Mouse (Mus musculus) hindbrain, embryonic 12.5 days (tissue): ENCODE measurements around the gene Thnsl2. TPM values are rescaled to one million over a fixed set of nuclear protein-coding genes. Genes with fewer than 3 reads are reported as not detected.

Source experiments
- ATAC-seq: fragments of 200-750 bp; cut with Nextera tagmentation; 2 replicates; pipeline ENCODE4 v1.8.0; 2017; ENCODE audit warnings: moderate TSS enrichment; ENCODE audit not compliant: low FRiP score
- H3K27ac ChIP-seq: fragments of 300-500 bp; sonication (generic); 2 replicates; pipeline ENCODE4 v1.5.1; 2016; ENCODE audit warnings: mild to moderate bottlenecking
- H3K27me3 ChIP-seq: fragments of 300-500 bp; sonication (generic); 2 replicates; pipeline ENCODE4 v1.6.1; 2016; ENCODE audit warnings: mild to moderate bottlenecking
- H3K36me3 ChIP-seq: fragments of 300-500 bp; sonication (generic); 2 replicates; pipeline ENCODE4 v1.6.1; 2016; ENCODE audit warnings: mild to moderate bottlenecking
- H3K4me1 ChIP-seq: fragments of 300-500 bp; sonication (generic); 2 replicates; pipeline ENCODE4 v1.6.1; 2016
- H3K4me2 ChIP-seq: fragments of 300-500 bp; sonication (generic); replicated peaks from 2 replicates; pipeline ENCODE4 v1.6.1; 2016; ENCODE audit warnings: mild to moderate bottlenecking
- H3K4me3 ChIP-seq: fragments of 300-500 bp; sonication (generic); 2 replicates; pipeline ENCODE4 v1.5.1; 2016; ENCODE audit warnings: mild to moderate bottlenecking
- H3K9ac ChIP-seq: fragments of 300-500 bp; sonication (generic); 2 replicates; pipeline ENCODE4 v1.6.1; 2016; ENCODE audit warnings: mild to moderate bottlenecking, moderate library complexity
- H3K9me3 ChIP-seq: fragments of 300-500 bp; sonication (generic); replicated peaks from 2 replicates; pipeline ENCODE4 v1.6.1; 2016; ENCODE audit warnings: mild to moderate bottlenecking
- WGBS: fragments of 180-500 bp; shearing (Covaris S2); methylation state at CpG from one replicate; pipeline ENCODE4 v1.1.7; 2016; 5-methylcytosine and 5-hydroxymethylcytosine counted together
- polyA plus RNA-seq: library from polyadenylated mRNA; unstranded; fragments of >200 nt; fragmentation: Nextera tagmentation; extraction: Ambion mirVana; gene quantifications from 2 replicates; pipeline ENCODE4 v1.2.1, GENCODE M21; 2016

Gene Thnsl2
- polyA plus RNA-seq, result 5.3 and 5.4 TPM in 2 replicates

DNA sequence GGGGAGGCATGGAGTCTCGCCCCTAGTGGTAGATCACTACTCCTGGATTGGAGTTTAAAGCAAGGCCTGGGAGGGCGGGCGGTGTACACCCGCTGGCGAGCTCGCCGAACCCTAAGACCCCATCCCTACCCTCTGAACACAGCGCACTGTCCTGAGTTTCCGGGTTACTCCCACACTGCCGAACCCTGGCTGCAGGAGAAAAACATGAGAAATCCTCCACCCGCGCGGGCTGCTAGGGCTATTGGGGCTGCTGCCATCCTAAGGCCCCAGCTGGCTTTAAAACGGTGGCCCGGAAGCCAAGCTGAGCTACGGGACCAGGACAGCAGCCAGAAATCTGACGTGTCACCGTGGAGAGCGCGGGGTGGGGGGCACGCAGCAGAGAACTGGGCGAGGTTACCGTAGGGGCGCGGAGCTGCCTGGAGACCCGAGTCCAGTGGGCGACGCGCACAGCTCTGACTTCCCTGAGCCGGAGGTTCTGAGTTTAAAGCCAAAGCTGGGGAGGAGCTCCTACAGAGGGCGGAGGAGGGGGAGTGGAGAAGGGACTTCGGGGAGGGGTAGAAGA is at the start of gene Thnsl2:
Gene Thnsl2 (minus strand): TSS at position 546 of the 562 bp plus-strand sequence.
- under 1% methylated on average over 32 of the region's 32 CpGs for WGBS

DNA sequence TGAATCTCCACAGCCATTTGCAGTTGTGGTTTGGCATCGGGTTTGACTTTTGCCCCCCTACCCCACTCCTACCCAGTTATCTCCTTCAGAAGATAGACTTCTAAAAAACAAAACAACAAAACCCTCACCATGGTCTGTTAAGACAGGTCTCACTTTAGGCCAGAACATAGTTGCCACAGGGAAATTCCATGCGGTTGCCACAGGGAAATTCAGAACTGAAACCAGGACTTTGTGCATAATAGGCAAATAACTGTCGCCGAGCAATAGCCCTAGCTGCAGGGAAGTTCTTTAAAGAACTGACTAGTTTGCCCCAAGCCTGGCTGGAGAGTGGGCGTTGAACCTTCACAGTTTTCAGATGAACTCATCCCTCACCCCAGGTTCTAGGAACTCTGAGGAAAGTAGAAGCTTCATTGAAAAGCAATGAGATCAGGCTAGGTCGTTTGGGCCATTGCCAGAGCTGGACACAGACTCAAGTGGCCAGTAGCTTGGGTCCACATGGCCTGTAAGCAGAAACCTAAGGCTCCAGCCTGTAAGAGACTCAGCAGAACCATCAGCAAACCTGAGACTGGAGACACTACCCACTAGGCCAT is 49.0 kb upstream of the Thnsl2 start:
- H3K36me3 ChIP-seq, result no peaks in the 10 kb centered on the region
- H3K9ac ChIP-seq, result no peak overlapping the region
- no peak overlapping the region for H3K4me3 ChIP-seq
- H3K27ac ChIP-seq, result no peak overlapping the region
- no peaks in the 10 kb centered on the region for H3K4me1 ChIP-seq
- no peaks in the 10 kb centered on the region for H3K9me3 ChIP-seq
- H3K4me2 ChIP-seq, result no peak overlapping the region
- no peaks in the 10 kb centered on the region for H3K27me3 ChIP-seq
- 75% methylated on average over 6 of the region's 6 CpGs for WGBS
- no peak for ATAC-seq

More for the DNA sequence above, at the start of gene Thnsl2:
- ATAC-seq, result peak; percentile 90
- 0 out of 2 replicates have a peak, but pooled peaks cover 3% of the 10 kb centered on the region for H3K4me1 ChIP-seq
- H3K27ac ChIP-seq, result peak within 1 kb of the TSS; percentile 60
- H3K4me3 ChIP-seq, result peak within 1 kb of the TSS; percentile 62
- peaks cover 3% of the 10 kb centered on the region; the same call in 1 of the 2 replicates for H3K9me3 ChIP-seq
- H3K36me3 ChIP-seq, result no peaks in the 10 kb centered on the region
- peaks cover 3% of the 10 kb centered on the region; the same call in 1 of the 2 replicates for H3K27me3 ChIP-seq
- H3K9ac ChIP-seq, result peak within 1 kb of the TSS; percentile 73
- H3K4me2 ChIP-seq, result peak within 1 kb of the TSS; percentile 84

DNA sequence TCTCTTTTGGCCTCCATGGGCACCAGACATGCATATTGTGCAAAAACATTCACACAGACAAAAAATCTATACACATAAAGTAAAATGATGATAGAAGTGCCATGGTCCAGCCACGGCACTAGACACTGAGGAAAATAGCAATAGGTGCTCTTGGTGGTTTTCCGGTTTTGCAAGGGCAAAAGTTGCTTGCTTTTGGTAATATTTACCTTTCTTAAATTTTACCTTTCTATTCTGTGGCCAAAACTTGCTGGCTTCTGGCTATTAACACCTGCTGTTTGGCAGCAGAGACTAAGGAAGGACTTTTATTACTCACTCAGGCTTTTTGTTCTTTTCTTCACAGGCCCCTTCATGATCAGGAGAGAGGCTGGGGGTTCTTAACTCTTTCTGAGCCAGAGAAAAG is 46.3 kb upstream of the Thnsl2 start:
- no peak overlapping the region for H3K4me3 ChIP-seq
- no peak overlapping the region for H3K27ac ChIP-seq
- H3K9me3 ChIP-seq, result no peaks in the 10 kb centered on the region
- no peak overlapping the region for H3K9ac ChIP-seq
- H3K4me2 ChIP-seq, result no peak overlapping the region
- no peaks in the 10 kb centered on the region for H3K36me3 ChIP-seq
- no peaks in the 10 kb centered on the region for H3K27me3 ChIP-seq
- no peaks in the 10 kb centered on the region for H3K4me1 ChIP-seq
- ATAC-seq, result no peak
- 85% methylated on average over 2 of the region's 2 CpGs for WGBS

GRCm38 (mm10) chr6:71189578-71189977 is 45.3 kb upstream of the Thnsl2 start:
- Histone ChIP-seq H3K4me3 (no peak overlapping the region), H3K36me3 (no peaks in the 10 kb centered on the region), H3K9me3 (no peaks in the 10 kb centered on the region), H3K27ac (no peak overlapping the region), H3K4me2 (no peak overlapping the region), H3K4me1 (no peaks in the 10 kb centered on the region), H3K27me3 (no peaks in the 10 kb centered on the region), H3K9ac (no peak overlapping the region)
- ATAC-seq, result no peak
- WGBS, result 72% methylated on average over 1 of the region's 1 CpGs

GRCm38 (mm10) chr6:71184941-71185604 is 40.8 kb upstream of the Thnsl2 start:
- Histone ChIP-seq H3K4me3 (no peak overlapping the region), H3K9ac (no peak overlapping the region), H3K4me2 (no peak overlapping the region), H3K36me3 (no peaks in the 10 kb centered on the region), H3K4me1 (no peaks in the 10 kb centered on the region), H3K9me3 (no peaks in the 10 kb centered on the region), H3K27ac (no peak overlapping the region), H3K27me3 (no peaks in the 10 kb centered on the region)
- no peak for ATAC-seq
- 83% methylated on average over 7 of the region's 7 CpGs for WGBS

- H3K4me2 ChIP-seq, result no peak overlapping the region
- no peak overlapping the region for H3K27ac ChIP-seq
- H3K36me3 ChIP-seq, result no peaks in the 10 kb centered on the region
- no peak overlapping the region for H3K4me3 ChIP-seq
- no peaks in the 10 kb centered on the region for H3K27me3 ChIP-seq
- no peaks in the 10 kb centered on the region for H3K9me3 ChIP-seq
- no peak overlapping the region for H3K9ac ChIP-seq
- 85% methylated on average over 1 of the region's 1 CpGs for WGBS
- ATAC-seq, result no peak
- no peaks in the 10 kb centered on the region for H3K4me1 ChIP-seq
Observed at GRCm38 (mm10) chr6:71180596-71180995, 36.4 kb upstream of the Thnsl2 start.

DNA sequence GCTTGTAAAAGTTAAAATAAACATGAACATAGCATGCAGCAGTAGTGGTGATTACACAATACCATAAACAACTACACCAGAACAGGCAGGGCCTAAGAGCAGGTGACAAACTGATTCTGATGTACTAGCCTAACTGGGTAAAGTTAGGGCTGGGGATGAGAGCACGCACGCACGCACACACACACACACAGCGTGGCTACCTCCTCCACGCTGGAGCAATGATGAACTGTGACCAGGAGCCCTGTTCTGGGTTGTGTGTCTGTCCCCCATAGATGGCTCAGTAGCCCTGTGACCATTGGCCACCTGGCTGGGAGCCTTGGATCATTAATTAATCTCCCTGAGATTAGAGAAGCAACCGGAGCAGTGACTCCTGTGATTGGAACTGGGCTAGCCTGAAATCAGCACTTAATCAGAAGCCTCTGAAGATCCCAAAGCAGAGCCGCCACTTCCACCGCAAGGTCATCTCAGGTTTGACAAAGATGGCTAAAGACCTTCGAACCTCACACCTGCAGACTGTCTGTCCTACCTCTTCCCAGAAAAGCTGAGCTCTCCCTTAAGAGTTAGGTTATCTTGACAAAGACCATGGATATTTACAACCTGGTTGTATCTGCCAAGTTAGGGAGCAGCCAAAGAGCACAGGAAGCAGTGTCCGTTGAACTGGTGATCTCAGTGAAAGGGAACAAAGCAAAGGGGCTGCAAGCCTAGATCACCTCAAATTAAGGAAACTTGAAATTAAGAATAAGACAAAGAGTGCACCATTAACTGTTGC is 28.8 kb upstream of the Thnsl2 start:
- ATAC-seq, result no peak
- Histone ChIP-seq H3K4me1 (no peaks in the 10 kb centered on the region), H3K4me2 (no peak overlapping the region), H3K9me3 (no peaks in the 10 kb centered on the region), H3K27me3 (no peaks in the 10 kb centered on the region), H3K9ac (no peak overlapping the region), H3K36me3 (no peaks in the 10 kb centered on the region), H3K4me3 (no peak overlapping the region), H3K27ac (no peak overlapping the region)
- 88% methylated on average over 10 of the region's 10 CpGs for WGBS

- Histone ChIP-seq H3K4me3 (no peak overlapping the region), H3K9me3 (no peaks in the 10 kb centered on the region)
- WGBS, result 56% methylated on average over 6 of the region's 6 CpGs
Observed at GRCm38 (mm10) chr6:71166551-71167169, 22.4 kb upstream of the Thnsl2 start.

GRCm38 (mm10) chr6:71164394-71164793 is 20.2 kb upstream of the Thnsl2 start:
- H3K4me1 ChIP-seq, result no peaks in the 10 kb centered on the region
- ATAC-seq, result no peak
- WGBS, result 33% methylated on average over 6 of the region's 6 CpGs

More at GRCm38 (mm10) chr6:71166551-71167169, 22.4 kb upstream of the Thnsl2 start:
- ATAC-seq, result no peak
- H3K27me3 ChIP-seq, result no peaks in the 10 kb centered on the region
- H3K9ac ChIP-seq, result no peak overlapping the region
- H3K36me3 ChIP-seq, result no peaks in the 10 kb centered on the region
- no peak overlapping the region for H3K27ac ChIP-seq
- H3K4me1 ChIP-seq, result no peaks in the 10 kb centered on the region
- H3K4me2 ChIP-seq, result no peak overlapping the region

GRCm38 (mm10) chr6:71162269-71162668 is 18.0 kb upstream of the Thnsl2 start:
- Histone ChIP-seq H3K27ac (no peak overlapping the region), H3K27me3 (no peaks in the 10 kb centered on the region), H3K4me3 (no peak overlapping the region), H3K9ac (no peak overlapping the region), H3K36me3 (no peaks in the 10 kb centered on the region), H3K4me2 (no peak overlapping the region), H3K9me3 (no peaks in the 10 kb centered on the region), H3K4me1 (no peaks in the 10 kb centered on the region)
- no peak for ATAC-seq
- 82% methylated on average over 4 of the region's 4 CpGs for WGBS

More at GRCm38 (mm10) chr6:71164394-71164793, 20.2 kb upstream of the Thnsl2 start:
- H3K9me3 ChIP-seq, result no peaks in the 10 kb centered on the region
- no peak overlapping the region for H3K9ac ChIP-seq
- H3K4me3 ChIP-seq, result no peak overlapping the region
- H3K4me2 ChIP-seq, result no peak overlapping the region
- H3K27me3 ChIP-seq, result no peaks in the 10 kb centered on the region
- H3K36me3 ChIP-seq, result no peaks in the 10 kb centered on the region
- no peak overlapping the region for H3K27ac ChIP-seq

DNA sequence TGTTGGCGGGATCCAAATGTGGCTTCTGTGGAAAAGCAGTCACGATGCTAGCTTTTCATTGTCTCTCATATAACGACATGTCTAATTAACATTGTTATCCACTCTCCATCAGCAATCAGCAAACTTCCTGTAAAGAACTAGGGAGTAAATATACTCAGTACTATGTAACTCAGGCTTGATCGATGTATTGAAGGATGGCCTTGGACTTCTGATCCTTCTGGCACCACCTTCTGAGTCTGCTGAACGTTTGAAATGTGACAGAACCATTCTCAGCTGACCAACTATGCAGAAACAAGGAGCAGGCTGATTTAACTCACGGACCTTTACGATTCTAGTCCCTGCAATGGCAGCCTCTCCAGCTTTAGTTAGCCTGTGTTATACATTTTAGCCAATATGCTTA is 17.1 kb upstream of the Thnsl2 start:
- no peaks in the 10 kb centered on the region for H3K27me3 ChIP-seq
- no peak overlapping the region for H3K4me3 ChIP-seq
- ATAC-seq, result no peak
- no peaks in the 10 kb centered on the region for H3K9me3 ChIP-seq
- WGBS, result 76% methylated on average over 7 of the region's 7 CpGs
- no peak overlapping the region for H3K4me2 ChIP-seq
- no peak overlapping the region for H3K27ac ChIP-seq
- no peaks in the 10 kb centered on the region for H3K4me1 ChIP-seq
- H3K36me3 ChIP-seq, result no peaks in the 10 kb centered on the region
- no peak overlapping the region for H3K9ac ChIP-seq
